Mouse (Mus musculus) cerebellum, postnatal 14 days (tissue): ENCODE data around the gene Tph1.
"Not testable (repeated sequence)": the region's sequence is repeated elsewhere in the genome, so short reads cannot be mapped to it uniquely, and the experiment has no call there.

Experiments
- DNase-seq, 2 experiments: peaks; one replicate each; pipeline ENCODE4 v3.0.0; 2021; ENCODE audit warnings: mixed read lengths in 2 of 2

The Tph1 gene

GRCm38 (mm10) chr7:46672160-46672672 is at the start of gene Tph1:
Tph1 (minus strand) TSS chr7:46672537.
- DNase-seq = no peak

- DNase-seq = peak; percentile 55 to 70
These were observed 48.1 kb upstream of the Tph1 start for GRCm38 (mm10) chr7:46720460-46720859.

GRCm38 (mm10) chr7:46719526-46719925 is 47.2 kb upstream of the Tph1 start:
- peak in 1 of 2 experiments; percentile 57 for DNase-seq

GRCm38 (mm10) chr7:46718591-46719270 is 46.4 kb upstream of the Tph1 start:
- DNase-seq = peak; percentile 79 to 89

GRCm38 (mm10) chr7:46716897-46717296 is 44.6 kb upstream of the Tph1 start:
- DNase-seq = peak; percentile 52 to 58

- DNase-seq = no peak
These were observed 43.3 kb upstream of the Tph1 start, which contains the start of gene Saa3 for GRCm38 (mm10) chr7:46715600-46715999. Saa3 (minus strand) TSS chr7:46715700.

GRCm38 (mm10) chr7:46714518-46714917 is 42.2 kb upstream of the Tph1 start:
- peak; percentile 89 for DNase-seq

- DNase-seq = no peak
These were observed 39.9 kb upstream of the Tph1 start for GRCm38 (mm10) chr7:46712250-46712649.

GRCm38 (mm10) chr7:46710390-46710844 is 38.1 kb upstream of the Tph1 start, which contains the start of gene Saal1:
Saal1 (minus strand) TSS chr7:46710680.
- peak; percentile 93 to 97 for DNase-seq

- DNase-seq = peak; percentile 69 to 75
These were observed 28.2 kb upstream of the Tph1 start for GRCm38 (mm10) chr7:46700521-46701025.

GRCm38 (mm10) chr7:46696754-46697153 is 24.4 kb upstream of the Tph1 start:
- no peak for DNase-seq

GRCm38 (mm10) chr7:46686827-46687226 is 14.5 kb upstream of the Tph1 start:
- DNase-seq = no peak

- no peak for DNase-seq
These were observed 8.4 kb upstream of the Tph1 start for GRCm38 (mm10) chr7:46680732-46681131.

GRCm38 (mm10) chr7:46679044-46679443 is 6.7 kb upstream of the Tph1 start:
- DNase-seq = not testable (repeated sequence)

GRCm38 (mm10) chr7:46678417-46678816 is 6.1 kb upstream of the Tph1 start:
- DNase-seq = no peak

- peak; percentile 68 to 74 for DNase-seq
These were observed 4.5 kb upstream of the Tph1 start for GRCm38 (mm10) chr7:46676808-46677360.

GRCm38 (mm10) chr7:46675886-46676285 is 3.5 kb upstream of the Tph1 start:
- no peak for DNase-seq

GRCm38 (mm10) chr7:46675061-46675460 is 2.7 kb upstream of the Tph1 start:
- no peak for DNase-seq

GRCm38 (mm10) chr7:46667256-46667655 is 5.1 kb downstream of the Tph1 start:
- peak; percentile 22 to 40 for DNase-seq

GRCm38 (mm10) chr7:46665236-46665635 is 7.1 kb downstream of the Tph1 start:
- peak; percentile 76 to 84 for DNase-seq

- DNase-seq = no peak
These were observed 10.7 kb downstream of the Tph1 start for GRCm38 (mm10) chr7:46661591-46662090.

- no peak for DNase-seq
These were observed 20.1 kb downstream of the Tph1 start for GRCm38 (mm10) chr7:46652279-46652678.

GRCm38 (mm10) chr7:46650231-46650630 is 22.1 kb downstream of the Tph1 start:
- DNase-seq = not testable (repeated sequence)
